Mouse (Mus musculus): ENCODE results near the gene E2f6.

- TF ChIP-seq CTCF (IDR thresholded peaks at IDR 0.05; ENCODE audit: low read depth, low read length) (no peak), POLR2A (IDR thresholded peaks at IDR 0.05; ENCODE audit: extremely low read depth, insufficient read depth, low read length) (no peak)
These were observed 56.5 kb downstream of the E2f6 start for GRCm38 (mm10) chr12:16867306-16867705.
